Mouse (Mus musculus) thymus, postnatal 25 days (tissue): ENCODE results near the gene Arrdc2.

ENCODE experiments used
- DNase-seq: peaks from one replicate; pipeline ENCODE4 v3.0.0; 2022

The Arrdc2 gene

DNA sequence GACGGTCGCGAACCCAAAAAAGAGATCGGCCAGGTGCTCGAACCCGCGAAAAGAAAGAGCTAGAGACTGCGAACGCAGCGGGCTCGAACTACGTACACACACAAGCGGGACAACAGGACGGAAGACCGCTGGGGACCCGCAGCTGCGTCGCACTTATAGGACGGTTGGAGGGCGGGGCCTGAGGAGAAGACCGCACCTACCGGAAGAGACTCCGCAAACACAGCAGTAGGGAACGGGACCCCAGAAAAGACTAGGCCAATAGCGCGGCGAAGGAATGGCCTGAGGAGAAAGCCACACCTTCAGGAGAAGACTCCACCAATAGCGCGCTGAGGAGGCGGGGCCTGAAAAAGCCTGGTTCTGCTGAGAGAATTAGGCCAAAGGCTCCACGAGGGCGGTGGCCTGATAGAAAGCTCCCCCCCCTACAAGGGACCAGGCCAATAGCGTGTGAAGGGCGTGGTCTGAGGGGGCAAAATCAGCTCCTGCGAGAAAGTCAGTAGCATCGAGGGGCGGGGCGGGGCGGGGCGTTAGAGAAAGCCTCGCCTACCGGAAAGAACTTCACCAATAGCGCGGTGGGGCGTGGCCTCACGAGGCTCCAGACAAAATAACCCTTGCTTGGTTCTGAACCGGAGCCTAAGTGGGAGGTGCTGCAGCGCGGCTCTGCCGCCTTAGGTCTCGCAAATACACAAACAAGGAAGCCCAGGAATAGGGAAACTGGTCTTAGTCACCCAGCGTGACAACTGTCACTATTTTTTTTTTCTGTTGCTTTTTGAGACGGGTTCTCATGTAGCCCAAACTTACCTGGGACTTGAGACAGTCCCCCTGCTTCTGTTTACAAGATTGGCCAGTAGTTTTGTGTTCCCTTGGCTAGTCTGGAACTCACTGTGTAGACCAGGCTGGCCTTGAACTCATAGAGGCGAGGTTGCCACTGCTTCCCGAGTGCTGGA is at the start of gene Arrdc2:
Arrdc2 (minus strand) TSS at position 313 of the 944 bp plus-strand sequence.
- peak; percentile 98 for DNase-seq

DNA sequence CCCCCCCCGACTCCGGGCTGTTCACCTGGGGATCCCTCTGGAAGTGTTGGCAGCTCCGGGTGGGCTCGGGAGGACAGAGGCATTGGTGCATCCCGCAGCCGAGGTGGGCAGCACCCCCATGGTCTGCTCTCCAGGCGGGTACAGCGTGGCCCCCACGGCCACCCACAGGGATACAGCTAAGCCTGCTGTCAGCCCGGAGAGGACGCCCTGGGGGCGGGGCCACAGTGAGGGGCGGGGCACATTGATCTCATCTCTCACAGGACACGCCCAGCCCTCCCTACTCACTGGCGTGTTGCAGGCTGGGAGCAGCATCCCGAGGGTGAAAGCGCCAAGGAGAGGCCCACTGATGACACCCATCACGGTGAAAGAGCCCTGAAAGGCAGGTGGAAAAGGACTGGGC is 48.1 kb upstream of the Arrdc2 start:
- DNase-seq: no peak

DNA sequence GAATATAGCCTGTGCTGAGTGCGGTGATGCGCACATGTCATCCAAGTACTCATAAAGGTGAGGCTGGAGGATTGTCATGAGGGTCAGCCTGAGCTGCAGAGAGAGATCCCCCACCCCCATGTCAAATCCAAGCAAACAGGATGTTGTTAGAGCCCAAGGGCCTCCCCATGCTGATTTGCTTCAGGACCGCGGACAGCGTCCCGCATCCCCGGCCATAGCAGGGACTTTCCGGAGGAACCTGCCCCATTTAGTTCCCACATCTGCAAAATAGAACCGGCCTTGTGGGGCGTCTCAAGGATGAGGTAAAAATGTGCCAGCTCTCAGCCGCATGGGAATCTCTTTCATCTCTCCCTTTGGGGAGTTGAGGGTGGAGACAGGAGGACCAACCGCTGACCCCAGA is 46.1 kb upstream of the Arrdc2 start:
- DNase-seq: no peak

DNA sequence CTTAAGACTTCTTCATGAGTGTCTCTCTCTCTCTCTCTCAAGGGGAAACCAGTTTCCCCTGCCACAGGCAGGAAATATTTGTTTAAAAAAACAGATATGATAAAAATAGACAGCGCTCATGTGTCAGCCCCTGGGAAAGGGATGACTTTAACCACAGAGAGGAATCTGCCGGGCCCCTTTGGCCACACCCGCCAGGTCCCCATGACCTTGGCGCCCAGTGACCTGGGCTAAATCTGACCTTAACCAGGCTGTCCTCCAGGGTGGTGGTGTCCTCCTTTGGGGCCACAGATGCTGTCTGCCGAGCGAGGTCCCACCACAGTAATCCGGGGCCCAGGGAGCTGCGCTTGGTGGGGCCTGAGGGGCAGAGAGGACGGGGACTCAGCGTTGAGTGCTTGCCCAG is 45.2 kb upstream of the Arrdc2 start:
- no peak for DNase-seq

DNA sequence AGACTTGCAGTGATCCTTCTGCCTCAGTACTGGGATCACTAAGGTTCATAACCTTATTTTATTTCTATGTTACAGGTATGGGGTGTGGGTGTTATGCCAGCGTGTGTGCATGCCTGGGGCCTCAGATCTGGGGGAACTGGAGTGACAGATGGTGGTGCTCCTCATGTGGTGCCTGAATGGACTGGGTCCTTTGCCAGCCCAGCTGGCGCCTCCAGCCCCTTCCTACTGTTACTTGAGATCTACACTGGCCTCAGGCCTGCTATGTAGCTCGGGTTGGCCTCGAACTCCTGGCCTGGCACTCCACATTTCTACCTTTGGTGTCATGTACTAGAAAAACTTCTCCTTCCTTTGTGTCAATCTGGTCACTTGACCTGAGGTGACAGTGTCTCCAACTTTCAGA is 44.7 kb upstream of the Arrdc2 start:
- no peak for DNase-seq

DNA sequence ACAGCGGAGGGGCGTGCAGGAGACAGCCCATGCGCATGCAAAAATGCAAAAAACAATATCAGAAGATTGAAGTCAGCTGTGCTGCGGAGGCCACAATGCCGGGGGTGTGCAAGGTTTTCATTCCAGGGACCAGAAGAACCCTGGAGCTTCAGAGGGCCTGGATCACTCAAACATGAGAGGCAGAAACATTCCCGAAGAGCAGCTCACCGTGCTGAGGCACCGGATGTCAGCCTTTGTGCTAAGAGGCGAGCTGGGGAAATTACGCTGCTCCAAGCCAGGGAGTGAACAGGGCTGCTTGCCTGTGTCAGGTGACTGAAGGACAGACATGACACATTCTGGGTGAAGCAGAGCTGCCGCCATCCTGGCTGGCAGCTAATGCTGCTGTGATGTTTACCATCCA is 41.0 kb upstream of the Arrdc2 start:
- DNase-seq: no peak

DNA sequence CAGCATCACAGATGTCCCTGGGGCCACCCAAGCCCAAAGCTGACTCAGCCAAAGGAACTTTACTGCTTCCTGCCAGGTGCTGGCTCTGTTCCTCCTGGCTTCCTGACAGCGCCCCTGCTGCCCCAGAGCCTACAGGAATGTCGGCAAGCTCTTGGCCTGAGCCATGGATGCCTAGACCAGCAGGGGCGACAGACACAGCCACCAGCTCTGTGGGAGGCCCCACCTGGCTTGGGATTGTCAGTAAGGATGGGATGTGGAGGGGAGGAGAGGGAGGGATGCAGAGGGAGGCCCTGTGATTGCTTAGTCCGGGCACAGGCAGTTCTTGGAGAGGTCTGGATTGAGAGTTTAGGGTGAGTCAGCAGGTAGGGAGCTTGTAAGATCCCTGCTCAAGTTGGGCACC is 40.6 kb upstream of the Arrdc2 start:
- no peak for DNase-seq

DNA sequence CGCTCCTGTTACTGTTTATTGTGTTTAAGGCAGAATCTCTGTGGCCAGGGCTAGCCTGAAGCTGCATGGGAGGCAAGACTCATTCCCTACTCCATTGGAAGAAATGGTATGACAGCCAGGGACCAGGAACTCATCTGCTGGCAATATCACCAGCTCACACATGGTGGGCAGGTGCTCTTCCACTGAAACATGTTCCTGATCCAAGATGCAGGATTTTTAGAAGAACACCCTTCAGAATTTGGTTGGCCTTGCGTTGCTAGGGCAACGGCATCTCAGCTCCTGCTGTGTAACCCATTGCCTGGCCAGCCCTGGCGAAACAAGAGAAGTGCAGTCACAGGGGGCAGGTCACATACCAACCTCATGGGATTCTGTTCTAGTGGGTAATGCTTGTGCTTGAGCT is 40.0 kb upstream of the Arrdc2 start:
- no peak for DNase-seq

DNA sequence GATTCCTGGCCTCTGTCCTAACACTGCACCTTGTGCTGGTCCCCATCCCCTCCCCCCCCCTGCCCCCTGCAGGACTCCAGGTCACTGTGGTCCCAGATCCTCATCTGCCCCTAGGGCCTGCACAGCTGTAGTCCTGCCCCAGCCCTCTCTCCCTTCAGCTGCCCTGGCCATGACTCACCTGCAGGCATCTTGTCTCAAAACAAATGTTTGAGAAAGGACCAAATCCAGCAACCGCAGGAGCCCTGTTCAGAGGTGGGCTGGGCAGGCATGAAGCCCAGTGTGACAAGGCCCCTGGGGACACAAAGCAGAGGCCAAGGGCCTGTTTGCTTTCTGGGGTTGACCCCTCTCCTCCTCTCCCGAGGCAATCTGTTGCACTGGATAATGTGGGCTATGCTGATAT is 38.7 kb upstream of the Arrdc2 start:
- no peak for DNase-seq

DNA sequence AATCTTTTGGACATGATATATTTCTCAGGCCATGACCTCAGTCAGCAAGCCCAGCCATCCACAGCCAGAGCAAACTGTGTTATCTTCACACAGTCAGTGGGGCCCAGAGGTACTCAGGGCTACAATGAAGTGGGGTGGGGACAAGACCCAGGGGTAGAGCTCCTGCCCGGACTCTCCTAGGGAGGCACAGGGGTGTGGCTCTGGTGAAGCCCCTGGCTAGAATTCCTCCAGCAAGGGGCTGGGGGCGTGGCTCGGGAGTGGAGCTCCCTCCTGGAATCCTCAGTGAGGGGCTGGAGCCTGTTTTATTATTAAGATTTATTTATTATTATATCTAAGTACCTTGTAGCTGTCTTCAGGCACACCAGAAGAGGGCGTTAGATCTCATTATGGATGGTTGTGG is 36.9 kb upstream of the Arrdc2 start:
- no peak for DNase-seq

DNA sequence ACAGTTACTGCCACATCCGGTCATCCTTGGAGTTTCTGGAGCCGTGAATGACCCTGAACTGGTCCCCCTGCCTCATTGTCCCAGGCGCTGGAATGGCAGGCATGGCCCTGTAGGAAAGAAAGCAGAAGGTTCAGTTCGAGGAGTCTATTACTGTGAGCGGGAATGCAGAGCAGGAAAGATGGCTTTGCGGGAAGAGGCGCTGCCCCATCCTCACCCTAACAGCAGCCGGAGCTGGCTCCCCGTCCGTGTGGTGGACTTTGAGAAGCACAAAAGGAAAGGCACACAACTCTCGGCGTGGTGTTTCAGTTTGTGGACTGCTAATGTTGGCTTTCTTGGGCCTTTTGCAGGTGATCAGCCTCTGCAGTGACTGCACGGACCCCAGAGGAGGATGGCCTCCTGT is 34.9 kb upstream of the Arrdc2 start:
- DNase-seq: no peak

DNA sequence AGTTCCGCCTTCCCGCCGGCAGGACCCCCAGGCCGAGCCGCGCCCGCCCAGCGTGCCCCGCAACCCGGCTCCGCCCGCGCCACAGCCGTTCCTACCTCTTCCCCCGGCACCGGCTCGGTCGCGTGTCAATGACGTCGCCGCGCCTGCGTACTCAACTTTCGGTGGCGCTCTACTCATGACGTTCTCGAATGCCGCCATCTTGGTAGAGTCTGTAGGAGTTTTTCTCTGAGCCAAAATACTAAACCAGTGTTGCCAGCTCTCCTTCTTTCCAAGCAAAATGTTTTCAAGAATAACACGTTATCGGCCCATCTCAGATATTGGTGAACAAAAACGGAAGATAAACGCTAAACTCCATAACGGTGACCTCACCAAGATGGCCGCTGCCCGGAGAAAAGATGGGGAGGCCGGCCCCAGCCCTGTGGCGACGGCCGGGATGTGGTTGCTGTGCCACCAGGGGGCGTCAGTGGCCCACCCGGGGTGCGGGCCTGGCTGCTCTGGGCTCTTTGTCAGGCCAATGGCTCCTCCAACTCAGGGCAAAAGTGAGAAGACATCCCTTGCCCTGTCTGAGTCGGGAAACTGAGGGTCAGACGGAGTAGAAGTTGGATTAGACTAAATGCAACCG is 34.0 kb upstream of the Arrdc2 start, which contains the start of gene Ccdc124:
Ccdc124 (minus strand) TSS at position 572 of the 622 bp plus-strand sequence.
- DNase-seq: peak; percentile 95

DNA sequence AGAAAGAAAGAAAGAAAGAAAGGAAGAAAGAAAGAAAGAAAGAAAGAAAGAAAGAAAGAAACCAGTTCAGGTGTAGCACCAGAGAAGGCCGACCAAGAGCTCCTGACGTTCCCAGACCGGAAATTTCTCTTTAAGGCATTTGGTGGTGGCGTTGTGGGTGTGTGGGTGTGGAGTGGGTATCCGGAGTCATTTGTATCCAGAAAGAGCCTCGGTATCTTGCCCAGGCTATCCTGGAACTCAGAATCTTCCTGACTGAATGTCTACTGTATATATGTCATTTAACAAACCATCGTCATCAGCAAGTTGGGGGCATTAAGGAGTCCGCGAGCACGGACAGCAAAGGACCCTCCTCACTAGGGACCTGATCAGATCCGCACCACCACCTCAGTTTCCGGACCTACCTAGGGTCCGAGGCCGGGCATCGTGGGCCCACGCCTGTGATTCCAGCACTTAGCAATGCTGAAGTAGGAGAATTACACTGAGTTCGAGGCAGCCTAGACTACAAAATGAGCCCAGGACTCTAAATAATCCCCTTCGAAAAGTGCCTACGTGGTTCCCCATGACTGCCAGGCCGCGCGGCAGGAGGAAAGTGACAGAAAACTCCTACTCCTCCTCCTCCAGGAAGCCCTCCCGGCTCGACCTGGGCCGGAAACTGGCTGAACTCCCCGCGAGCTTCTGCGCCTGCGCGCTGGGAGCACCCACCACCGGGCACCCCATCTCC is 33.3 kb upstream of the Arrdc2 start:
- no peak for DNase-seq

DNA sequence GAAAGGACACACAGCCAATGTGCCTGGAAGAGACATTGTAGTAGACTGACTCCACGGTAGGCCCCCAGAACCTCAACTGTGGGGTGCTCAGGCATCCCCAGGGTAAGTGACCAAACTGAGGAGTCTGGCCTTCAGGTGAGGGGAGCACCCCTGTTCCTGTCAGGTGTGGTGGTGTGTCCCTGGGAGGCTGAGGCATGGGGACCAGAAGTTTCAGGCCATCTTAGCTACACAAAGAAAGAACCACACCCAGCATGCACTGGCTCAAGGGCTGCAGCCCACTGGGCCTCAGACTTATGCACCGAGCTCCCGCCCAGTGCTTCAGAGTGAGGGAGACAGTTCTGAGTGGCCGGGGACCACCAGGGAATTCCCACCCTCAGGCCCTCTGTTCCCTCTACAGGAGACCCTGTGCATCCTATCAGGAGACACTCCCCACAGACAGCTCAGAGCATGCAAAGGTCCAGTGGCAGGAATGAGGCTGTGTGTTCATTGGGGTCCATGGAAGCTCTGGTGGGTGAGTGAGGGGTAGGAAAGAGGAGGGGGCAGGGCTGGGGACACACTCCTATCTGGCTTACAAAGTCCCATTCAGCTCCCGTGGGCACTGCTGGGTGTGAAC is 31.8 kb upstream of the Arrdc2 start:
- no peak for DNase-seq

DNA sequence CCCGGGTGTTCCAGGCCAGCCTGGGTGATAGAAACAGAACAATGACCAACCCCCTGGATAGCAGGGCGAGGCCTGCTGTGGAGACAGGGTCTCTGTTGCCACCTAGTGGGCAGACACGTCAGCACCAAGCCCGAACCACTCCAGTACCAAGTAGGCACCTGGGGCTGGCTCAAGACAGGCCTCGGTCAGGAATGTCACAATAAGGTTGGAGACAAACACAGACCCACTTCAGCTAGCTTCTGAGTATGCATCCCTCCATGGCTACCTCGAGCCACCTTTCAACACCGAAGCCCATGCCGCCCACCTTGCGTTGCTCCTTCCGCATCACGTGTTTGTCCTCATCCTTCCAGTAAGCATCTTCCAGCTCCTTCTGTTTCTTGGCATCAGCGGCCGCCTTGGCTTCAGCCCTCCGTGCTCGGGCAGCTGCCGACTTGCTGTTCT is 30.1 kb upstream of the Arrdc2 start:
- peak; percentile 76 for DNase-seq

DNA sequence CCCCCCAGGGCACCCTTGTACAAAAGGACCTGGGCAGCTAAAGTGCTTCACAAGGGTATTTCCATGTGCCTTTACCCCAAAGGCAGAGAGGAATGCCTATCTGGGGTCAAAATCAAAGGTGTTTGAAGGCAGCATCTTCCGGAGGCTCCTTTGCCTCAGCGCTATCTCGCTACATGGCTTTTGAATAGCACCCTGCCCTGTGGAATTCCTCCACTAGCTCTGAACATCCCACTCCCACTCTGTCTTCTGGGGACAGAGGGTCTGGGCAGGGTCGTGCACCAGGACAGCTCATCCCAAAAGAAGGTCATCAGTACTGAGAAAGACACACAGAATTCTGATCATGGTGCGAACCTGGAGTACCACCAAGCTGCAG is 29.7 kb upstream of the Arrdc2 start:
- no peak for DNase-seq

DNA sequence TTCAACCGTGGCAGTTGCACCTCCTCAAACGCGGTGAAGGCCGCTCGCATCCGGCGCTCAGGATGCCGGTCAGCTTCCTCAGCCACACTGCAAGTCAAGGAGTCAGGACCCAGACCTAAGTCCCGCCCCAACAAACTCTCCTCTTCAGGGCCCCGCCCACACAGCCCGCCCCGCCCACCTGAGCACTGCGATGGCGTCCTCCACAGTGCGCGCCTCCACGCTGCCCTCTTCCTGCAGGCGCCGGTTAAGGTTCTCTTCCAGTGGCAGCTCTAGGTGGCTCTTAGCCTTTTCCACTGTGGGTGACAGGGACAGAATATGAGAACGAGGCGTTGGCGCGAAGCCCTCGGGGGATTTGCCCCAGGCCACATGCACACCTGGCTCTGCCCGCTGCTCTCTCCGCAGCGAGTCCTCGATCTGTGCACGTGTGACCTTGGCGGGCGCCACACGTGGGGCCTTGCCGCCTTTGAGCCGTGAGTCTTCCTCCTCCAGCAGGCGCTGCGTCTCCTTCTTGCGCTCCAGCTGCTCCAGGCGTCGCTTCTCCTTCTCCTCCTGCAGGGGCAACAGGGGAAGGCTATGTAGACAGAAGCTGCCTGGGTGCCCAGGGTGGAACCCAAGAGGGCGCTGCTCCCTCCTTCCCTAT is 29.2 kb upstream of the Arrdc2 start:
- DNase-seq: peak; percentile 69

DNA sequence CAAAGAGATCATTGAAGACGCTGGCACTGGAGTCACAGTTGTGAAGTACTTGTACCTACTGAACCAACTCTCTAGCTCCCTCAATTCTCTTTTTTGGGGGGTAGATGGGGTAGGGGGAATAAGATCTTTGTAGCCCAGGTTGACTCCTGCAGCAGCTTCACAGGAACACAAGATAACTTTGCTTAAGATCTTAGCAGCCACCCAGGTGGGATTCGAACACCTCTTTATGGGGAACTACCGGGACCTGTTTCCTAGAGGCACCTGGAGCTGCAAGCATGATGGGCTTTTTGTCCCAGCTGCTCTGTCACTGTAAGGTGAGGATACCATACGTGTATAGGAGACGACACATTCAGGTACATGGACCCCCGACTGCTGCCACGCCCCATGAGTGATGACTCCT is 27.0 kb upstream of the Arrdc2 start:
- no peak for DNase-seq

DNA sequence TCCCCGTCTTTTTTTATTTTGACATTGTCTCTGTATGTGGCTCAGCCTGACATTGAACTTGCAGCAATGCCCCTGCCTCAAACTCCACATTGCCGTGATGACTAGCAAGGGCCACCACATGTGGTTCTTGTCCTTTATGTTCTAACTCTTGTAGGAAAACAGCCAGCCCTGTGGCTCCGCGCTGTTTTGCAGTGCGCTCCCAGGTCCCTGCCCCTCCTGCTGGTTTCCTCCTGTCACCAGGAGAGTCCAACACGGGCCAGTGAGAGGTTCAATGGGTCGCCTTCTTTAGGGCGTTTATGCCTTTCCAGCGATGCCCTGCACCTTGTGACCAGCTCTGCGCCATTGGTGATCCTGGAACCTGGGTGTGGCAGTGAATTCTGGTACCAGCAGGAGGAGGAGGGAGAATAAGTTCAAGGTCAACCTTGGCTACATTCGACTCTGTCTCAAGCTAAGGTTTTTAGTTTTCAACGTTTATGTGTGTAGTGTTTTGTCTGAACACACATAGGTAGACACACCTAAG is 26.5 kb upstream of the Arrdc2 start:
- DNase-seq: no peak

DNA sequence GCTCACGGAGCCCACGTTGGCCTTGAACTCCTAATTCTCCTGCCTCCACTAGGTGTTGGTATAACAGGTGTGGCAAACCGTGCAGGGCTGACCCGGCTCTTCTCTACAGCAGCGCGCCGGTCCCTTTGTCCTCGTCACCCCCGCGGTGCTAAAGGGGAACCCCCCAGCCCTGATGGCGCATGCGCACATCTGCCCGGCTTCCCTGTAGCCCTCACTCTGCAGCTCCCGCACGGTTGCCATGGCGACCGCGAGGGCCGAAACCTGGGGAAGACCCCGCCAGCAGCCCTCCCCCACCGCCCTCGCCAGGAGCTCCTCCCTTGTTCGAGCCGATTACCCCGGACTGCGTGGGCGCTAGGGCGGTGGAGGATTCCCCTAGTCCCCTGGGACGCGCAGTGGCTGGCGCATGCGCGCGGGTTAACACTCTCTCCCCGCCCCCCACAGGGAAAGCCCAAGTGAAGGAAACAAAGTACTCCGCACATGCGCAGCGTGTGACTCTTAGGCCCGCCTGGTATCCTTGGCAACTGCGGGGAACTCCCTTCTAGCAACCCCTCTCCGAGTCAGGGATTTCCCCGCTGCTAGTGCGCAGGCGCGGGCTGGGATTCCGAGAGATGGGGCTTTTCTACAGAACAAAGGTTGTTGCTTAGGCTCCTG is 26.0 kb upstream of the Arrdc2 start:
- DNase-seq: peak; percentile 99

DNA sequence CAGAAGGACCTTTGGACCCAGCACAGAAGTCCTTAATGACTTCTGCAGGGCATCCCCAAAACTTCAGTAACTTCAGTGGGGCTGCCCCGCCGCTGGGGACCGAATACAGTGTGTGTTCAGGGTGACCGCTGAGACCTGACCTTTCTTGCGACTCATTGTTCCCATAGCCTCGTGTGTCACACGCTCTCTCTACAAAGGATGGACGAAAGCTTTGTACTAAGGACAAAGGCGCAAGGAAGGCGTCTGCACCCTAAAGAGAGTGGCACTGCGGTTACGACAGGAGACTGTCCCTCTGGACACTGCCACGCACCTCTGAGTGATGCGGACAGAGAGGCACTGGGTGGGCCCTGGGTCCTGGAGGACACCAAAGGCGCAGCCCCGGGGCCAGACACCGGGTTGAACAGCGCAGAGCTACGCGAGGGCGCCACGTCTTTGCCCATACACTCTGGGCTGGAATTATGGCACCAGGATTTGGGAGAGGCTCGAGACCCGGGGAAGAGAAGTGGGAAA is 25.2 kb upstream of the Arrdc2 start:
- DNase-seq: no peak
